18 mouse cellular contexts compared by ENCODE assay signal in the genomic region with DNA sequence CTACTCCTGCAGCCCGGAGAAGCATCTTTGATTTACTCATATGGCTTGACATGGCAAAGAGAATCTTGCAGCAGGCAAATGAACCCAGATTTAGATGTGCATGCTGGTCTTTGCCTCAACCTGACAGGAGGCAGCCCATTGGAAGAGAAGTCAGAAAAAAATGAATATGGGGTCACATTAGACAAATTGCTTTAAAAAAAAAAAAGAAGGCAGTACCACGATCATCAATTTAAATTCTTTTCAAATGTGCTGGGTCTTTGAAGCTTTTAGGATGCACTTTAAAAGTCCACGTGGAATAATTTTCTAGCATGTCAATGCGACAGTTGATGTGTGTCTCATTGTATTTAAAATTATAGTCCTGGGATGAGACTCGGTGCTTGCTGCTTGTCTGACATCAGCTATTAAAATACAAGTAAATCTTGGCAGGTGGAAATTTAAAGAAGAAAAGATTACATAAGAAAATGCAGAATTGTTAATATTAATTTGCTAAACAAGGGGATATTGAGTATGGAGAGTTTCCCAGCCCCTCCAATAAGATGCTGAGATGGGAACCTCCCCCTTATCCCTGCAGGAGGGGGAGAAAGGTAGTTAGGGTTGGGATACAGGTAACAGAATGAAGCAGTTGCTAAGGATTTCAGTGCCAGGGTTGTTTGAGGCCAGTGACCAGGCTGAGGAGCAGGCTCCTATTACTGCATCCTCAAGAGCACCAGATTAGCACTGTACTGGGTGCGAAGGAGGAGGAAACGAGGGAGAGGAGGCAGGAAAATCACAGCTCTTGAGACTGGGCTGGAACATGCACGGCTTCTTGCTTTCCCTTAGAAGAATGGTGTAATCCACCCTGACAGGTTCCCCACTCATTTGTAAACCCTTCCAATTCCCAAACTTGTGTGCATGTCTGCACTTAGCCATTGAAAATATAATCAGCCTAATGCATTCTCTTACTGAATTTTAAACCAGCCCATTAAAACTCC.
A peak's percentile ranks its signal among the peaks of the same experiment; 100 is the strongest.
DNase-seq lines count a peak whose midpoint lies in the region; ATAC-seq lines count a peak whose summit lies in the region.
"Had no signal": no experiment of that assay in that cellular context is flagged by ENCODE, and none has a peak within 500 bp of the region (broad histone marks: within the 10 kb centered on the region; RNA-seq: fewer than 3 reads in every experiment).

No protein-coding gene starts in this region.

- no peaks in the 10 kb centered on the region for H3K27me3 ChIP-seq in forebrain, embryonic 15.5 days
- peaks cover 10% of the 10 kb centered on the region for H3K27me3 ChIP-seq in forebrain, embryonic 10.5 days (ENCODE audit: poor library complexity, severe bottlenecking)
- H3K27me3 ChIP-seq in midbrain, embryonic 12.5 days: 0 out of 2 replicates have a peak, but pooled peaks cover 5% of the 10 kb centered on the region
- peaks cover 10% of the 10 kb centered on the region for H3K27me3 ChIP-seq in midbrain, embryonic 10.5 days (ENCODE audit: low read depth, poor library complexity, severe bottlenecking)
- H3K27me3 ChIP-seq in hindbrain, embryonic 15.5 days: no peaks in the 10 kb centered on the region
- H3K27me3 ChIP-seq in neural tube, embryonic 15.5 days (replicated peaks): no peaks in the 10 kb centered on the region
- H3K27me3 ChIP-seq: heart, embryonic 15.5 days; limb, embryonic 15.5 days; liver, embryonic 15.5 days had no signal

- peak; percentile 53 for ATAC-seq in forebrain, embryonic 15.5 days (replicated peaks)
- no peak for ATAC-seq in midbrain, embryonic 12.5 days (ENCODE audit: low FRiP score, low read depth)
- ATAC-seq in hindbrain, embryonic 15.5 days (ENCODE audit: low FRiP score, low read depth): no peak
- ATAC-seq in neural tube, embryonic 15.5 days (ENCODE audit: low FRiP score): no peak
- ATAC-seq: activated CD4-positive, CD25-positive, alpha-beta regulatory T cell, adult 4 months; intestine, postnatal 0 days had no signal

- peak overlapping the region; percentile 73 for H3K27ac ChIP-seq in forebrain, embryonic 15.5 days (replicated peaks)
- no peak overlapping the region for H3K27ac ChIP-seq in forebrain, embryonic 10.5 days
- H3K27ac ChIP-seq in midbrain, embryonic 12.5 days (replicated peaks): peak overlapping the region; percentile 60
- no peak overlapping the region for H3K27ac ChIP-seq in midbrain, embryonic 10.5 days (replicated peaks)
- peak overlapping the region; percentile 63 for H3K27ac ChIP-seq in hindbrain, embryonic 15.5 days (replicated peaks)
- peak overlapping the region; percentile 78 for H3K27ac ChIP-seq in neural tube, embryonic 15.5 days (replicated peaks)
- H3K27ac ChIP-seq: heart, adult 2 months; heart, embryonic 15.5 days; limb, embryonic 15.5 days; liver, embryonic 15.5 days had no signal

- no peak overlapping the region for H3K9ac ChIP-seq in forebrain, embryonic 15.5 days (replicated peaks)
- no peak overlapping the region for H3K9ac ChIP-seq in midbrain, embryonic 12.5 days (replicated peaks)
- H3K9ac ChIP-seq in hindbrain, embryonic 15.5 days: no peak overlapping the region
- no peak overlapping the region for H3K9ac ChIP-seq in neural tube, embryonic 15.5 days (replicated peaks)
- H3K9ac ChIP-seq: heart, embryonic 15.5 days; limb, embryonic 15.5 days; liver, embryonic 15.5 days had no signal

- no peak overlapping the region for H3K4me2 ChIP-seq in forebrain, embryonic 15.5 days (replicated peaks)
- no peak overlapping the region for H3K4me2 ChIP-seq in midbrain, embryonic 12.5 days (replicated peaks)
- no peak overlapping the region for H3K4me2 ChIP-seq in hindbrain, embryonic 15.5 days
- no peak overlapping the region for H3K4me2 ChIP-seq in neural tube, embryonic 15.5 days
- H3K4me2 ChIP-seq: heart, embryonic 15.5 days; limb, embryonic 15.5 days; liver, embryonic 15.5 days had no signal

- no peak for DNase-seq in forebrain, embryonic 10.5 days (ENCODE audit: extremely low spot score, low spot score)
- no peak for DNase-seq in midbrain, embryonic 10.5 days (ENCODE audit: low spot score)
- DNase-seq in thymus, postnatal 4 days: no peak
- no peak for DNase-seq in layer of hippocampus, adult 9-11 months
- DNase-seq: adrenal gland, postnatal 14 days; cerebellum, adult 11-12 months; gastrocnemius, postnatal 10 days; heart, adult 2 months had no signal

- no peaks in the 10 kb centered on the region for H3K36me3 ChIP-seq in forebrain, embryonic 15.5 days
- no peaks in the 10 kb centered on the region for H3K36me3 ChIP-seq in forebrain, embryonic 10.5 days (replicated peaks)
- H3K36me3 ChIP-seq in midbrain, embryonic 12.5 days: no peaks in the 10 kb centered on the region
- H3K36me3 ChIP-seq in midbrain, embryonic 10.5 days: no peaks in the 10 kb centered on the region
- no peaks in the 10 kb centered on the region for H3K36me3 ChIP-seq in hindbrain, embryonic 15.5 days
- no peaks in the 10 kb centered on the region for H3K36me3 ChIP-seq in neural tube, embryonic 15.5 days
- H3K36me3 ChIP-seq: G1E; heart, embryonic 15.5 days; limb, embryonic 15.5 days; liver, embryonic 15.5 days had no signal

- 36% methylated on average over 8 of the region's 8 CpGs for WGBS in forebrain, embryonic 15.5 days
- 79% methylated on average over 8 of the region's 8 CpGs for WGBS in forebrain, embryonic 10.5 days
- WGBS in midbrain, embryonic 12.5 days: 60% methylated on average over 8 of the region's 8 CpGs
- WGBS in midbrain, embryonic 10.5 days: 81% methylated on average over 8 of the region's 8 CpGs
- WGBS in hindbrain, embryonic 15.5 days: 54% methylated on average over 8 of the region's 8 CpGs
- WGBS in neural tube, embryonic 15.5 days: 45% methylated on average over 8 of the region's 8 CpGs

- peaks cover 18% of the 10 kb centered on the region for H3K4me1 ChIP-seq in forebrain, embryonic 15.5 days
- peaks cover 39% of the 10 kb centered on the region for H3K4me1 ChIP-seq in forebrain, embryonic 10.5 days
- peaks cover 17% of the 10 kb centered on the region; the same call in 1 of the 2 replicates for H3K4me1 ChIP-seq in midbrain, embryonic 12.5 days
- peaks cover 12% of the 10 kb centered on the region; the same call in 1 of the 2 replicates for H3K4me1 ChIP-seq in midbrain, embryonic 10.5 days
- H3K4me1 ChIP-seq in hindbrain, embryonic 15.5 days (replicated peaks): peaks cover 26% of the 10 kb centered on the region
- H3K4me1 ChIP-seq in neural tube, embryonic 15.5 days: peaks cover 48% of the 10 kb centered on the region
- H3K4me1 ChIP-seq: liver, embryonic 15.5 days had no signal

- no peaks in the 10 kb centered on the region for H3K9me3 ChIP-seq in forebrain, embryonic 15.5 days
- no peaks in the 10 kb centered on the region for H3K9me3 ChIP-seq in forebrain, embryonic 10.5 days
- no peaks in the 10 kb centered on the region for H3K9me3 ChIP-seq in midbrain, embryonic 12.5 days
- no peaks in the 10 kb centered on the region for H3K9me3 ChIP-seq in midbrain, embryonic 10.5 days (replicated peaks)
- H3K9me3 ChIP-seq in hindbrain, embryonic 15.5 days: no peaks in the 10 kb centered on the region
- no peaks in the 10 kb centered on the region for H3K9me3 ChIP-seq in neural tube, embryonic 15.5 days (replicated peaks)
- H3K9me3 ChIP-seq: heart, embryonic 15.5 days; limb, embryonic 15.5 days; liver, embryonic 15.5 days had no signal

- no peak overlapping the region for H3K4me3 ChIP-seq in forebrain, embryonic 15.5 days
- H3K4me3 ChIP-seq in forebrain, embryonic 10.5 days: no peak overlapping the region
- no peak overlapping the region for H3K4me3 ChIP-seq in midbrain, embryonic 12.5 days
- H3K4me3 ChIP-seq in midbrain, embryonic 10.5 days: no peak overlapping the region
- H3K4me3 ChIP-seq in hindbrain, embryonic 15.5 days: no peak overlapping the region
- H3K4me3 ChIP-seq in neural tube, embryonic 15.5 days (replicated peaks): no peak overlapping the region
- H3K4me3 ChIP-seq: heart, adult 2 months; heart, embryonic 15.5 days; limb, embryonic 15.5 days; liver, embryonic 15.5 days had no signal

Comparison
In these comparisons a context has a peak if more than half of its experiments do, and no peak if none do; other contexts are left out.
1. H3K27ac ChIP-seq: peak in forebrain, embryonic 15.5 days (single experiment), midbrain, embryonic 12.5 days (single experiment), hindbrain, embryonic 15.5 days (single experiment) and neural tube, embryonic 15.5 days (single experiment); none in forebrain, embryonic 10.5 days (single experiment) and midbrain, embryonic 10.5 days (single experiment).